Mouse (Mus musculus) megakaryocyte, embryonic 14.5 days (primary cell): Measurements from ENCODE around the gene Aph1a.
"Not testable (repeated sequence)": the region's sequence is repeated elsewhere in the genome, so short reads cannot be mapped to it uniquely, and the experiment has no call there.

ENCODE experiments used
- FLI1 ChIP-seq: IDR thresholded peaks from 2 replicates; pipeline ENCODE4 v1.6.1; 2012; ENCODE audit warnings: low read length, inconsistent platforms, mixed read lengths
- GATA1 ChIP-seq: IDR thresholded peaks from 3 replicates; pipeline ENCODE4 v1.6.1; 2012; ENCODE audit warnings: mixed read lengths, low read length, inconsistent platforms, borderline replicate concordance

DNA sequence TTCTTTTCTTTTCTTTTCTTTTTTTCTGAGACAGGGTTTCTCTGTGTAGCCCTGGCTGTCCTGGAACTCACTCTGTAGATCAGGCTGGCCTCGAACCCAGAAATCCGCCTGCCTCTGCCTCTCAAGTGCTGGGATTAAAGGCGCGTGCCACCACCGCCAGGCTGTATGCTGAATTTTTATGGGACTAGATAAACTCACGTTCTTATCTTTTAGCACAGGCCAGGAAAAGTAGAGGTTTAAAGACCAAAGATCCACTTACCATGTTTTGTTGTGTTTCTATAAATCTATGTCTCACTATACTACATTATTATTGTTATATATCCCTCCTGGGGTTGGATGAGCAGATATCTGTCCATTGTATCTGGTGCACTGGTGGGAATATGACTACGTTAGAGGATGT, 29.7 kb downstream of the Aph1a start:
- not testable (repeated sequence) for TF ChIP-seq GATA1, FLI1
